Mouse (Mus musculus): ENCODE results near the gene Dppa3. TPM values are rescaled to one million over a fixed set of nuclear protein-coding genes. Genes with fewer than 3 reads are reported as not detected.

Gene Dppa3
- total RNA-seq, 2 experiments from 2014 or later = not detected

DNA sequence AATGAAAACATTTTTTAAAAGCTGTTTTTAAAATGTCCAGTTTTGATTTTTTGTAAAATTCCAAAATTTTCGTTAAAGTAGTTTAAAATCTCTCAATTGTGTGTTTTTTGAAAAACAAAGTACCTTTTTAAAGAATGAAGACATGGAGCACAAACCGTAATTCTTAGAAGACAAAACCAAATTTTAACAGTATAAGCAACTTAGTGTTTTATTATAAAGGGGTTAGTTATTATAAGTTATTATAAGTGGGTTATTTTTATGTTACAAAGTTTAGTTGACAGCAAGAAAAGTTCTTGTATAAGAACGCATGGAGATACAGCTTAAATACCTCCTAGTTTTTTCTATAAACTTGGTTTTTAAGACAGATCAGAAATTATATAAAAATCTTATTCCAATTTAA is 24.6 kb upstream of the Dppa3 start:
- Histone ChIP-seq H3K27ac (no peak overlapping the region), H3K4me3 (peak overlapping the region; percentile 49)
- DNase-seq (ENCODE audit: extremely low spot score in 1 of 2, low spot score in 2 of 2) = no peak
- no peak for TF ChIP-seq CTCF (IDR thresholded peaks at IDR 0.05)
- intact Hi-C loops (cut with DNase I) = no loop called here

DNA sequence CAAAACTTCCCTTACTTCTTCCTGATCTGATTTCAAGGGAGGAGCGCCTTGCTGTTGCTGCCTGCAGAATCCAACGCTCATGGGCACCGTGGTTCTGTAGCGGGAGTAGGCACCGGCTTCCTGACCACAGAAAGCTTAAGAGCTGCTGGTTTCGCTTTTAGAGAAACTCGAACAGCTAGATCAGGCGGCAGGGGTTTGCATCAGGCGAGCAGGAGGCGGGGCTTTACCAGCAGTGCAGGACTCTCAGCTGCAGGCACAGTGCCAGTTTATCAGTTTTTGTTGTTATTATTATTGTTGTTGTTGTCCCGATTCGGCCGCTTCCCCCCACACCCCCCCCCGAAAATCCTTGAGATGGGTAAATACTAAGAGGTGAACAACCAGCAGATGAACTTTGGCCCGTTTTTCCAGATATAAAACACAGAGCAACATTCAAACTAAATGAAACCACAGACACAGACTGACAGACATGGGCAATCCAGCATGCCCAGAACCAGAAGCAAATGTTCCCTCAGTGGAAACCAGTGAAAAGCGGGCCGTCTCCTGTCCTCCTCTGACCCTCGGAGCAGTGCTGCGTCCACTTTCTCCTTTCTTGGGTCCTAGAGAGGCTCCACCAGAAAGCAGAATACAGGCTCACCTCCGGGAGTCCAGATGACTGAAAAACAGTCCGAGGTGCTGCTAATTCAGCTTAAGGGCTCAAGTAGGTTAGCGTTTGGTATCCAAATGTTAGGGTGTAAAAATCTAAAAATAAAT is 23.8 kb upstream of the Dppa3 start, which contains the start of gene Apobec1:
Apobec1 (minus strand) TSS at position 203 of the 750 bp plus-strand sequence.
- peak within 1 kb of the TSS; percentile 49 for H3K4me3 ChIP-seq
- TF ChIP-seq CTCF (IDR thresholded peaks at IDR 0.05) = no peak
- intact Hi-C loops (cut with DNase I) = no loop called here
- peak within 1 kb of the TSS; percentile 63 for H3K27ac ChIP-seq
- DNase-seq (ENCODE audit: extremely low spot score in 1 of 2, low spot score in 2 of 2) = peak; percentile 26 to 29

DNA sequence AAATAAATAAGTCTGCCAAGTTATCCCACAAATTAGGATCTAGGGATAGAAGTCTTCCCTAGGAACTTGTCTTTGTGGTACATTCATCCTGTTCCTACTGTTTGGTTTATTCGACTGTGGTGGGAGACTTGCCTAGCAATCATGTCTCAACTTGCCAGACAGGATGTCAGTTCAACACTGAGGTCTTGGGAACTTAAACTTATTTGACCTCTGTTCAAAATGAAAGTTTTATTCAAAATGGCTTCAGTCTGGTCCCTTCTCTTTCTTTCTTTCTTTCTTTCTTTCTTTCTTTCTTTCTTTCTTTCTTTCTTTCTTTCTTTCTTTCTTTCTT is 23.3 kb upstream of the Dppa3 start:
- peak overlapping the region; percentile 49 for H3K4me3 ChIP-seq
- no peak for DNase-seq (ENCODE audit: extremely low spot score in 1 of 2, low spot score in 2 of 2)
- intact Hi-C loops (cut with DNase I) = no loop called here

DNA sequence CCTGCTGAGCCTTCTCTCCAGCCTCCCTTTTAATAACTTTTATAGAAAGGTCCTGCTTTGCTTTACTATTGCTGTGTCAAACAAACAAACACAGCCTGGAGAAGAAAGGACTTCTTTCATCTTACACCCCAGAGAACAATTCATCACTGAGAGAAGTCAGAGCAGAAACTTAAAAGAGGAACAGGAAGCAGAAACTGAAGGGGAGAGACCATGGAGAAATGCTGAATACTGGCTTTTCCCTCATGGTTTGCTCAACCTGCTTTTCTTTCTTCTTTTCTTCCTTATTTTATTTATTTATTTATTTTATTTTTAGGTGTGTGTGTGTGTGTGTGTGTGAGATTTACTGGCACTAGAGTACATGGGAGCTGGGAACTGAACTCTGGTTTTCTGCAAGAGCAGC is 21.9 kb upstream of the Dppa3 start:
- Histone ChIP-seq H3K4me3 (no peak overlapping the region), H3K27ac (no peak overlapping the region)
- TF ChIP-seq CTCF (IDR thresholded peaks at IDR 0.05) = no peak
- no peak for DNase-seq (ENCODE audit: extremely low spot score in 1 of 2, low spot score in 2 of 2)
- intact Hi-C loops (cut with DNase I) = no loop called here

More for the DNA sequence above, 23.3 kb upstream of the Dppa3 start:
- no peak for TF ChIP-seq CTCF (IDR thresholded peaks at IDR 0.05)
- H3K27ac ChIP-seq = peak overlapping the region; percentile 63

DNA sequence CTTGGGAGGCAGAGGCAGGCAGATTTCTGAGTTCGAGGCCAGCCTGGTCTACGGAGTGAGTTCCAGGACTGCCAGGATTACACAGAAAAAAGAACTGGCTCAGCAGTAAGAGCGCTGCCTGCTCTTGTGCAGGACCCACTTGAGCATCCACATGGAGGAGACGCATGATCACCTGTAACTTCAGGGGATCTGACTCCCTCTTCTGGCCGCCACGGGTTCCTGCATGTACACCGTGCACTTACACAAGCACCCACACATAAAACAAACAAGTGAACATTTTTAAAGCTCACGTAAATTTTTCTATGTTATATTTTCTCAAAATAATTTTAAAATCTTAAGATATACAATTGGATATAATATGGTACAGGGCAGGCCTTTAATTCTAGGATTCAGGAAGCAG is 20.7 kb upstream of the Dppa3 start:
- no peak; the same call in 1 of the 2 replicates for TF ChIP-seq CTCF (IDR thresholded peaks at IDR 0.05)
- Histone ChIP-seq H3K4me3 (no peak overlapping the region), H3K27ac (no peak overlapping the region)
- DNase-seq (ENCODE audit: extremely low spot score in 1 of 2, low spot score in 2 of 2) = no peak
- intact Hi-C loops (cut with DNase I) = no loop called here

DNA sequence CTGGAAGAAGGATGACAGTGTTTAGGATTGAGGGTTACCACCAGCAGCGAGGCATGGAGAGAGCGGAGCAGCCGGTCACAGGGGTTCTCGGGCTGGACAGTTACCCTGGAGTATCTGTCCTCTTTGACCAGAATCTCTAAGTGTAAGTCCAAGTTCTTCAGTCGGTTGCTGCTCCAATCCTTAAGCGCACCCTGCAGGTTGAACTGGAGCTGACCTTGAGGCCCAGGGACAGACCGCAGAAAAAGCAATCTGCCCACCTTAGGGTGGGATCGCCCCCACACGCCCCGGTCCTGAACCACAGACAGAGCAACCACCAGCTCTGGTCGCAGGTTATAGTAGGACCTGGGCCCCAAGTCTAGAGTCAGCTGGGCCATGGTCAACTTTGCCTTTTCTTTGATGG is 19.5 kb upstream of the Dppa3 start:
- H3K27ac ChIP-seq = no peak overlapping the region
- TF ChIP-seq CTCF (IDR thresholded peaks at IDR 0.05) = no peak

DNA sequence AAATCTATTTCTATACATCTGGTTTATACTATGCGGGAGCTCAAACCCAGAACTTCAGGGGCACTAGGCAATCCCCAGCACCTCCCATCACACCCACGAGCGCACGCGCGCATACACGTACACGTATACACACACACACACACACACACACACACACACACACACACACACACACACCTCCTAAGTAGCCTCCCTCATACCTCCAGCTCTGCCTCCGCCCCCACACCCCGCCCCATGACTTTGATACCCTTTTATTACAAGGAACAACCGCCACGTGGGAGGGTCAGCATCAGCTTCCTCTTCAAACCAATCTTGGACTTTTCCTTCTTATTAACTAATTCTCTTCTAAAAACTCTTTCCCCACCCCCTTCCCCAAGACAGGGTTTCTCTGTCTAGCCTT is 18.5 kb upstream of the Dppa3 start:
- Histone ChIP-seq H3K4me3 (no peak overlapping the region), H3K27ac (no peak overlapping the region)
- intact Hi-C loops (cut with DNase I) = no loop called here
- no peak for TF ChIP-seq CTCF (IDR thresholded peaks at IDR 0.05)
- no peak for DNase-seq (ENCODE audit: extremely low spot score in 1 of 2, low spot score in 2 of 2)

More for the DNA sequence above, 19.5 kb upstream of the Dppa3 start:
- intact Hi-C loops (cut with DNase I) = no loop called here
- no peak for DNase-seq (ENCODE audit: extremely low spot score in 1 of 2, low spot score in 2 of 2)
- H3K4me3 ChIP-seq = no peak overlapping the region

DNA sequence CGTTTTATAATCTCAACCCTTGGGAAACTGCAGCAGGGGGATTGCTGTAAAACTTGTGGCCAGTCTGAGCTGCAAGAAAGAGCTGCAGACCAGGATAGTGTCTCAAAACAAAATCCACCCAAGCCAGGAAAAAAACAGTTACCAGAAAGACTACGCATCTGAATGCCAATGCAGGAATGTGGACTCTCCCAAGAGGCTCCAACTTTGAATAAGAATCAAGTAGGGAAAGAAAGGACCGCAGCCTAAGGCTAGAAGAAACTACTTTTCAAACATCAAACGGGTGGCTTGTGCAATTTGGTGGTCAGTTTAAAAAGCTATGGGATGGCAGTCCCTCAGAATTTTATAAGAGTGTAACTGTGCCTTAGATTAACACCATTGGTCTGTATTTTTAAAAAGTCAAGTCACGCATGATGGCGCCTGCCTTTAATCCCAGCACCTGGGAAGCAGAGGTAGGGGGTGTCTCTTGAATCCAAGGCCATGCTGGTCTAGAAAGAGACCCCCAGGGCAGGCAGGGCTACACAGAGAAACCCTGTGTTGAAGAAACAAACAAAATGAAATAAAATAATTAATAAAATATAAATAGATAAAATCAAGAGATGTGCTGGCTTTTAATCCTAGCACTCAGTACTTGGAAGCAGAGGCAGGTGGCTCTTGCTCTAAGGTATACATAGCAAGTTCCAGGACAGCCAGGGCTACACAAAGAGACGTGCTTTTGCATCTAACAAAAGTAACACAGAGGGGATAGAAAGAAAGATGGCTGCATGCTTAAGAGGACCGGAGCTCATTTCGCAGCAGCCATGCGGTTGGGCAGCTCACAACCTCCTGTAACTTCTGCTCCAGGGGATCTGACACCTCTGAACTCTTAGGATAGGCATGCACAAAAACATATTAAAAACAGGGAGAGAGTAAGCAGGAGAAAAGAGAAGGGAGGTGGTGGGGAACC is 17.5 kb upstream of the Dppa3 start:
- no peak for TF ChIP-seq CTCF (IDR thresholded peaks at IDR 0.05)
- intact Hi-C loops (cut with DNase I) = no loop called here
- DNase-seq (ENCODE audit: extremely low spot score in 1 of 2, low spot score in 2 of 2) = no peak
- Histone ChIP-seq H3K4me3 (no peak overlapping the region), H3K27ac (no peak overlapping the region)

DNA sequence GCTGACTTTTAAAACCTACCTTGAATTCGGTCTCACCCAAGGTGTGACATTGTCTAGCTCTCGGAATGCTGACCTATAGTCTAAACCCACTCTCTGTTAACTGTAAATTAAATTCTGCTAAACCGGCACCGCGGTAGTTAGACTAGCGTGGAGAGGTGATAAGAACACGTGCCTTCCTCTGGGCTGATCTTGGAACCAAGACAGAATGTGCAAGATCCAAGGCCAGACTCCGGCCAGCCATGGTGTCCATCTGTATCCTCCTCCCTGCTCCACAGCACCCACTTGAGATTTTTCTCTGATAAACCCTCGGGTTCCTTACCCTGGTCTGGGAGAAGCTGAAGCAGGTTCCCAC is 16.9 kb upstream of the Dppa3 start:
- intact Hi-C loops (cut with DNase I) = no loop called here
- no peak for TF ChIP-seq CTCF (IDR thresholded peaks at IDR 0.05)
- Histone ChIP-seq H3K27ac (no peak overlapping the region), H3K4me3 (no peak overlapping the region)
- DNase-seq (ENCODE audit: extremely low spot score in 1 of 2, low spot score in 2 of 2) = no peak

DNA sequence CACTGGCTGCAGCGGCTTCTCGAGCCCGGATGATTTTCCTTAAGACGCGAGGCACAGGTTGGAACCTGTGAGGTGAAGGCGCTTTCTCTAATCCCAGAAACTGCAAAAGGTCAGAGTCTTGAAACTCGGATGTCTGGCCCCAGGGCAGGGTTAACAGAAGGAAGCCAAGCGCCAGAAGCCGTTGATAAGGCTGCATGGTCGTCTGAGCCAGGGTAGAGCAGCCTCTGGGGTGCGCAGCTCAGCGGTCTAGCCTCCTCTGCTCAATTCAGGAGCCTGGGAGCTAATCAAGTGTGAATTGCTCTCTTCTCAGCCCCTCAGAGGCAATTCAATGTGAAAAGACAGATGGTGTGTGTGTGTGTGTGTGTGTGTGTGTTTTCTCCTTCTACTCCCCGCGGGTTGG is 16.4 kb upstream of the Dppa3 start, which contains the start of gene Gdf3:
Gdf3 (minus strand) TSS at position 317 of the 400 bp plus-strand sequence.
- Histone ChIP-seq H3K27ac (no peak within 1 kb of the TSS), H3K4me3 (no peak within 1 kb of the TSS)
- no peak for DNase-seq (ENCODE audit: extremely low spot score in 1 of 2, low spot score in 2 of 2)
- intact Hi-C loops (cut with DNase I) = no loop called here
- no peak for TF ChIP-seq CTCF (IDR thresholded peaks at IDR 0.05)

DNA sequence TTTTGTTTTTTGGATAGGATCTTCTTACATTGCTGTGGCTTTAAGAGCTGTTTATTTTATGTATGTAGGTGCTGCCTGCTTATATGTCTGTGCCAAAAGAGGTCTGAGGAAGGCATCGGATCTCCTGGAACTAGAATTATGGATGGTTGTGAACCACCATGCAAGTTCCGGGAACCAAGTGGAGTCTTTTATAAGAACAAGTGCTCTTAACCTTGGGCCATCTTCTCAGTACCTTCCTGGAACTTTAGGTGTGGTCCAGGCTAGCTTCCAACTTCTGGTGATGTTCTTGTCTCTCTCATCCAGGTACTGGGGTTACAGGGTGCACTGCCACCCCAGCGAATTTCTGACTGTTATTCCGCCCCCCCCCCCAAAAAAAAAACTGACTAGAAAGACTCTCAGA is 13.8 kb upstream of the Dppa3 start:
- no peak for TF ChIP-seq CTCF (IDR thresholded peaks at IDR 0.05)
- intact Hi-C loops (cut with DNase I) = no loop called here
- Histone ChIP-seq H3K4me3 (no peak overlapping the region), H3K27ac (no peak overlapping the region)
- DNase-seq (ENCODE audit: extremely low spot score in 1 of 2, low spot score in 2 of 2) = no peak

DNA sequence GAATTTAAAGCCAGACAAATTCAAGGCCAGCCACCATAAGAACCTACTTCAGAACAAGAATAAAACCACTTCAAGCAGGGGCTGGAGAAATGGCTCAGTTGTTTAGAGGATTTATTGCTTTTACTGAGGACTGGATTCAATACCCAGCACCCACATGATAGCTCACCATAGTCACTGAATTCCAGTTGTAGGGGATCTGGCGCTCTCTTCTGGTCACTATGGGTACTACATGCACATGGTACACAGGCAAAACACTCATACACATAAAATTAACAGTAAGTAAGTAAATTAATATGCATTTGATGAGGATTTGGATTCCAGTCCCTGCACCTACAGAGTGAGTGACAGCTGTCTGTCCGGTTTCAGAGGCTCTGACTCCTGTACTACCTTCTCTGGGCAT is 12.2 kb upstream of the Dppa3 start:
- DNase-seq (ENCODE audit: extremely low spot score in 1 of 2, low spot score in 2 of 2) = no peak
- peak; percentile 40 for TF ChIP-seq CTCF (IDR thresholded peaks at IDR 0.05)
- no peak overlapping the region for H3K4me3 ChIP-seq
- H3K27ac ChIP-seq = no peak overlapping the region
- intact Hi-C loops (cut with DNase I) = no loop called here

Data from left cerebral cortex, adult 2 months (tissue).